Mouse (Mus musculus): Measurements from ENCODE around the gene Olfr1357.
"Not testable (repeated sequence)": the region's sequence is repeated elsewhere in the genome, so short reads cannot be mapped to it uniquely, and the experiment has no call there.

Olfr1357 gene

DNA sequence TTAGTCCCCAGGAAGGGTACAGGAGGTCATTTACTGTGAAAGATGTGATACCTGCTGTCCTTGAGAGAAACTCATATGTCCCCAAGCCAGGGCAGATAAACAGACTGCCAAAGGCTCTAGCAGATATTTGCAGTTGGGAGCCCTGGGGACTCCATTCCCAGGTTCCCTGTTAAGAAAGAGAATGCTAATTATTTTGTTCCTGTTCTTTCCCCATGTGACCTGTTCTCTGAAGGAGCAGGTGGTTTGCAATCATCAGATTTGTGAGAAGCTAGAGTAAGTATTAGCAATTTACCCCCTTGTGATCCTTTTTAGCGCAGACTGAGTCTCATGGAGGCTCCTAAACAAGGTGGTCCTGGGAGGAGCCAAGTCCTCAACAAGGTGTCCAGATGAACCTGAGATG lies at the start of gene Olfr1357:
Olfr1357 (minus strand) TSS at position 101 of the 400 bp plus-strand sequence.
- DNase-seq = no peak

- DNase-seq = not testable (repeated sequence)
Measured at GRCm38 (mm10) chr10:78666696-78667095, 48.8 kb upstream of the Olfr1357 start.

- DNase-seq = no peak
Measured at GRCm38 (mm10) chr10:78664546-78664945, 46.7 kb upstream of the Olfr1357 start.

GRCm38 (mm10) chr10:78661198-78661597 lies 43.3 kb upstream of the Olfr1357 start:
- no peak for DNase-seq

DNA sequence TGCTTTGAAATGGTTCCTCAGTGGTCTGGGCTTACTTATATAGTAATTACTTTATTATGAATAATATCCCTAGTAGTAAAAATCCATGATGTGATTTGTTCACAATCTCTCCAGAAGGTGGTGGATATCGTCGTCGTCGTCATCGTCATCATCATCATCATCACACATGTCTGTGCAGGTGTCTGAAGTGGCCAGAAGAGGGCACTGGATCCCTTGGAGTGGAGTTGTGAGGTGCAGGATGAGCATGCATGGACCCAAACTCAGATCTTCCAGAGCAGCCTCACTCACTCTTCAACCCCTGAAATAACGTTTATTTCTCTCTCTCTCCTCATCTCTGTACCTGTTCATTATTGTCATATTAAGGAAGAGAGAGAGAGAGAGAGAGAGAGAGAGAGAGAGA lies 14.4 kb upstream of the Olfr1357 start:
- DNase-seq = peak; percentile 5

GRCm38 (mm10) chr10:78630194-78630593 lies 12.3 kb upstream of the Olfr1357 start:
- no peak for DNase-seq

DNA sequence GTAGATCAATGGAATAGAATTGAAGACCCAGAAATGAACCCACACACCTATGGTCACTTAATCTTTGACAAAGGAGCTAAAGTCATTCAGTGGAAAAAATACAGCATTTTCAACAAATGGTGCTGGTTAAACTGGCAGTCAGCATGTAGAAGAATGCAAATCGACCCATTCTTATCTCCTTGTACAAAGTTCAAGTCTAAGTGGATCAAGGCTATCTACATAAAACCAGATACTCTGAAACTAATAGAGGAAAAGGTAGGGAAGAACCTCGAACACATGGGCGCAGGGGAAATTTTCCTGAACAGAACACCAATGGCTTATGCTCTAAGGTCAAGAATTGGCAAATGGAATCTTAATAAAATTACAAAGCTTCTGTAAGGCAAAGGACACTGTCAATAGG lies 5.3 kb upstream of the Olfr1357 start:
- DNase-seq = not testable (repeated sequence)

DNA sequence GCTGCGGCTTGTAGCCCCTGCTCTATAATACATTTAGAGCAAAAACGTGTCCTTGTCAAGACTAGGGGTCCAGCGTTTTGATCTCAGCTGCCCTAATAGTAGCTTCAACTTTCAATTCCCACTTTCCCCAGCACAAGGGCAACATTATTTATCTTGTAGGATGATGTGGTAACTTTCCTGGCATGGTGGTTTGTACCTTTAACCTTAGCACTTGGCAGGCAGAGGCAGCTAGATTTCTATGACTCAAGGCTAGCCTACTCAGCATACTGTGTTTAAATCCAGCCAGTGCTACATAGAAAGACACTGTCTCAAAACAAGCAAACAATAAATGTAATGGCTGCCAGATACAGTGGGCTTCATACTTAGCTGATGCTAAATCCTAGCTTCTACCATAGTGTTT lies 10.3 kb downstream of the Olfr1357 start:
- DNase-seq = no peak

DNA sequence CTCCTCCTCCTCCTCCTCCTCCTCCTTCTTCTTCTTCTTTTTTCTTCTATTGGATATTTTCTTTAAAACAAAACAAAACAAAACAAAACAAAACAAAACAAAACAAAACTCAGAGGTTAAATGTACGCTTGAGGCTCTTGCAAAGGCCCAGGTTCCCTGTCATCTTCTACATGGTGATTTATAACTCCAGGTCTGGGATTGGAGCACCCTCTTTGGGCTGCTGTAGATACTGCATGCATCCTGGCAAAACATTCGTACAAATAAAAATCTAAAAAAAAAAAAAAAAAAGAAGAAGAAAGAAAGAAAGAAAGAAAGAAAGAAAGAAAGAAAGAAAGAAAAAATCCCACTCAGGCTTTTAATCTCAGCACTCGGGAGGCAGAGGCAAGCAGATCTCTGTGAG lies 12.8 kb downstream of the Olfr1357 start:
- DNase-seq = peak; percentile 49

- DNase-seq = no peak
Measured at GRCm38 (mm10) chr10:78599865-78600264, 18.0 kb downstream of the Olfr1357 start.

- no peak for DNase-seq
Measured at GRCm38 (mm10) chr10:78594566-78594965, 23.3 kb downstream of the Olfr1357 start.

DNA sequence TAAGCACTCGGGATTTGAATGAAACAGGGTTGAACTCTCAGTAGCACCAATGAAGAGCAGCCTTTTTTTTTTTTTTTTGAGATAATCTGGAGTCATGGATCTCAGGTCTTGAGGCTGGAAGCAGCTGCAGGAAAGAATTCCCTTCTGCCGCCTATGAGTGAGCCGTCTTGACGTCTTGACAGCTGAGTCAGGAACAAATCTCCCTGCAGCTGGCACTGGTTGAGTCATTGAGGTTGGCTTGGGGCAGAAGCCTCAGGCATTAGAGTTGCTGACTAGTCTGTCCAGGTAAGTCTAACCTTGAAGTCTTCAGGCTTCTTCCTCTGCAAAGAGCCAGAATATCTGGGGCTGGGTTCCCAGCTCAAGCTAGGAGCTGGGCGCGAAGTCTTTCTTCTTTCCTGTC lies 23.7 kb downstream of the Olfr1357 start:
- DNase-seq = no peak

- DNase-seq = peak; percentile 66
Measured at GRCm38 (mm10) chr10:78593736-78594135, 24.1 kb downstream of the Olfr1357 start.

- DNase-seq = no peak
Measured at GRCm38 (mm10) chr10:78592856-78593379, 25.0 kb downstream of the Olfr1357 start.

GRCm38 (mm10) chr10:78591406-78592328 lies 26.2 kb downstream of the Olfr1357 start, which contains the start of gene Syde1:
Gene Syde1, minus strand, starts transcription at chr10:78591964.
- DNase-seq = peak; percentile 74

GRCm38 (mm10) chr10:78590744-78591143 lies 27.1 kb downstream of the Olfr1357 start:
- peak; percentile 47 for DNase-seq

GRCm38 (mm10) chr10:78589901-78590300 lies 28.0 kb downstream of the Olfr1357 start:
- DNase-seq = no peak

DNA sequence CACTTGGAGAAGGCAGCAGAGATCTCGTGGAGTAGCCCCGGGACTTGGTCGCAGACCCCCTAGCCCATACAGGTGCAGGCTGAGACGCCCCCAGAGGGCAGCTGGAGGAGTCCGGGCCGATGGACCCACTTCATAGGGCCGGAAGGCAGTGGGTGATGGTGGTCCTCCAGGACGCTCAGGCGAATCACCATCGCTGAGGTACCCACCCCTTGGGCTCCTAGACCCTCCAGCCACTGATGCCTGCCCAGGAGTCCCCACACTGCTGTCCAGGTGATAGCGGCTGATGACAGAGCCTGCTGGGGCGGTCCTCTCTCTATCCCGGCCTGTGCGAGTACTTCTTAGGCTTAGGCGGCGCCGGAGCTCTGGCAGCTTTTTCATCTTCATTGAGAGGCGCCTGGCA lies 28.6 kb downstream of the Olfr1357 start:
- no peak for DNase-seq

- DNase-seq = no peak
Measured at GRCm38 (mm10) chr10:78586026-78586425, 31.8 kb downstream of the Olfr1357 start.

DNA sequence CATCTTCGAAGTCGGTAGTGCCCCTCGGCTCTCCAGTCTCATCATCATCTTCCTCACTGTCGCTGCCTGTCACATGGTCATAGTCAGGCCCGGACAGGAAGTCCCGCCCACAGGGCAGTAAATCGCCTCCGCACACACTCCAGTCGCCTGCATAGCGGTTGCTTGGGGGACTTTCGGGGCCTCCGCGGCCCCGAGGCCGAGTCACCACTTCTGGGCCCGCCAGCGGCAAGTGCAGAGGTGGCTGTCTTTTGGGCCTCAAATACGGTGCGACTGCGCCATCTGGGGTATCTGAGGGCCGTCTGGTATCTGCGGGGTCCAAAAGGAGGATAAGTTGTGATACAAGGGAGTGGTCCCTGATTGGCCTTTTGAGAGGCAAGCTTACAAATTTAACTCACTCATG lies 32.3 kb downstream of the Olfr1357 start:
- no peak for DNase-seq

GRCm38 (mm10) chr10:78584996-78585395 lies 32.9 kb downstream of the Olfr1357 start:
- no peak for DNase-seq

- DNase-seq = no peak
Measured at GRCm38 (mm10) chr10:78583939-78584338, 33.9 kb downstream of the Olfr1357 start.

- no peak for DNase-seq
Measured at GRCm38 (mm10) chr10:78583347-78583746, 34.5 kb downstream of the Olfr1357 start.

DNA sequence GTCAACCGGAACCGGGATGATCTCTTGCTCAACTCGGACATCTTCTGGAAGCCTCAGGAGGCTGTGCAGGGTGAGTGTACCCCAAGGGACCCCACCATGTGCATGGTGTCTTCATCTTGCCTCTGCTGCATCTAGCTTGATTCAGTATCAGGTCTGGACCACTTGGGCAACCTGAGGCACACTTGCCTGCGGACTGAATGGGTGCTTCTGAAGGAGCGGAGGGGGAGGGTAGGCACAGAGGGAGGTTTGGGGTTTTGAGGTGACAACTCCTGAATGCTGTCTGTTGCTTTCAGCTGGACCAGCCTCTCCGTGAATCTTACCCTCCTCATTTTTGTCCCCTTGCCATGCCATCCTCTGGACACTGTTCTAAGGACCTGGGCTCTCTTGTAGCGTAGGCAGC lies 36.8 kb downstream of the Olfr1357 start:
- no peak for DNase-seq

Data from kidney, postnatal 14 days (tissue).